Mouse (Mus musculus): Measurements from ENCODE around the gene Rasd1.

The Rasd1 gene

DNA sequence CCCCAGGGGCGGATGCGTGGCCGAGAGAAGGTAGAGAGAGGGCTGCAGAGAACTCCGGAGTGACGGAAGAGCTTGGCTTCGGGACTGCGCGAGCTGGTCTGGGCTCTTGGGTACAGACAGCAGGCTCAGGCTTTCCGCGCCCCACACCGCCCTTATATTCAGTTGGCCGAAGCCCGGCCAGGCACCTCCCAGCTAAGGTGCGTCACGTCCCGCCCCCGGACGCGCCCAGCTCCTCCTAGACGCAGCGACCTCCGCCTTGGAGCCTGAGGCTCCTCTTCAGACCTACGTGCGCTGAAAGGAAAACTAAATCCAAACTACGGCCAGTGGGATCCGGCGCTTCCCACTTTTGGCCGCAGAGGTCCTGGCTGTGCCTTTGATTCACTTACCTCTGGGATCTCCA lies at the start of gene Rasd1:
Rasd1 (minus strand) TSS at position 127 of the 400 bp plus-strand sequence.
- peak; percentile 79 for DNase-seq (ENCODE audit: low read depth)

DNA sequence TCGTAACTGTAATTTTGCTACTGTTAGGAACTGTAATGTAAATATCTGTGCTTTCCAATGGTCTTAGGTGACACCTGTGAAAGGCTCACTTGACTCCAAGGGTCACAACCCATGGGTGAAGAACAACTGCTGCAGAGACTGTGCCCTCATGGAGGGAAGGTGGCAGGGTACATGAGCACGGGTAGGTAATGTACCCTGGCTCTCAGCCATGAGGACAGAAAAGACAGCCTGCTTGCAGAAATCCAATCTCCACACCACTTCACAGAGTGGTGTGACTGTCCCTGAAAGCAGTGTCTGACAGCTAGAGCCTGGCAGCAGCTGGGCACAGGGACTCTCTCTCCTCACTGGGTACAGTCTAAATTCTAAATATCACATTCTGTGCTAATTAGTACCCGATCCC lies 46.8 kb upstream of the Rasd1 start:
- DNase-seq (ENCODE audit: low read depth): no peak

DNA sequence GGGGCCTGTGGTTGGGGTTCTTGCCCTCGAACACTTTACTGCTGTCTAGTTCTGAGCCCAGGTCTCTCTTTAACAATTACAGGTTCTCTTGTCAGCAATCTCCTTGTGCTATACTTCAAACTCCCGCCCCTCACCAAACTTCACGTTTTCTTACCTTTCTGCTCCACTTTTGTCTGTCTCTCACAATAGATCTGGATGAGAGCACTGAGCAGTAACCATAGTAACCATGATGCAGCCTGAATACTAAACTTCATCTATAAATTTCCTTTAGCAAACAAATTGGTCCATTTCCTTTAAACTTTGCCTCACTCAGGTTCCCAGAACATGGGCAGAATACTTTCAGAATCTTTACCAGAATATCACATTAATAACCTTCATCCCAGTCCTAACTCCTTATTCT lies 44.7 kb upstream of the Rasd1 start:
- no peak for DNase-seq (ENCODE audit: low read depth)

DNA sequence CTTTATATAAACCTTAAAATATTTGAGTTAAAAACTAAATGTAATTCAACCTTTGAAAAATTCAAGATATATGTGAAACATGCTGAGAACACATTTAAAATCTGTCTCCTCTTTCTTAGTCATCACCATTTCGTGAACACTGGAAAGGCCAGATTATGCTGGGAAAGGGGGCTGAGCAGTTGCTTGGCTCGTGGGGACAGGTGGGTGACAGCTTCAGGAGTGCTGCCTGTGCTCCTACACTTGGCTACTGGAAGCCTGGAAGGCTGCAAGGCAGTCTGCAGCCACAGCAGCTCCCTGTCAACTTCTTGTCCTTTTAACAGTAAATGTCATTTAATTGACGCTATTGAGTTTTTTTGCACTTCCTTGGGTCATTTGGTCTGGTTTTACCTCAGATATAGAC lies 41.1 kb upstream of the Rasd1 start:
- no peak for DNase-seq (ENCODE audit: low read depth)

DNA sequence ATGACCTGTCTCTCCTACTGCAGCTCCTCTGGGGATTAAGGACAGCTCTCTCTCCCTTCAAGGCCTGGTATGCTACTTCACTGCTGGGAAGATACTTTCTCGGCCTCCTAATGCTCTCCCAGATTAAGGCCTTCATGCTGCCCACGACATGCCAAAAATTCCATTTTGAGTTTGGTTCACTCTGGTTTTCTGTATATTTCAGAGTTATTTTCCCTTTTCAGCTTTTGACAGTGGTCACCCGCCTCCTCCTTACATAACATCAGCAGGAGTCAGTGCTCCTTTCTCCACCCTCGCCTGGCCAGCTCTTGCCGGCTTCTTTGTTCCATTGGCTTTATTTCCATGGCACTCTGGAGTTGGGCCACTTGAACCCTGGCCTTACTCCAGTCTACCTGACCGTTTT lies 40.0 kb upstream of the Rasd1 start:
- no peak for DNase-seq (ENCODE audit: low read depth)

DNA sequence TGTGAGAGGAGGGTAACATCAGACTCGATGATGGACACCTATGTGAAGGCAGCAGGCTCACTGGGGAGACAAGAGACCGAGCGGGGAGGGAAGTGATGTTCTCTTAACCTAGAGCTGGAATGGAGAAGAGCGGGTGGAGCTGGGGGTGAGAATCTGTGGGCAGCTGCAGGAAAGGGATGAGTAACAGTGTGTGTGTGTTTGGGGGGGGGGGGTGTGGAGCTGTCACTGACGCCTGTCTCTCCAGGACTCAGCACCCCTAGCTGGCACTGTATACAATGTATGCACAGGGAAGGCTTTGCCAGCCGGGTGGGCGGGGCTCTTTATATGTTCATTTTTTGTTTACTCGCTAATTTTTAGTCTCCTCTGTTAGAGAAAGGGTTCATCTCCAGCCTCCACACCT lies 39.1 kb upstream of the Rasd1 start:
- DNase-seq (ENCODE audit: low read depth): peak; percentile 10

DNA sequence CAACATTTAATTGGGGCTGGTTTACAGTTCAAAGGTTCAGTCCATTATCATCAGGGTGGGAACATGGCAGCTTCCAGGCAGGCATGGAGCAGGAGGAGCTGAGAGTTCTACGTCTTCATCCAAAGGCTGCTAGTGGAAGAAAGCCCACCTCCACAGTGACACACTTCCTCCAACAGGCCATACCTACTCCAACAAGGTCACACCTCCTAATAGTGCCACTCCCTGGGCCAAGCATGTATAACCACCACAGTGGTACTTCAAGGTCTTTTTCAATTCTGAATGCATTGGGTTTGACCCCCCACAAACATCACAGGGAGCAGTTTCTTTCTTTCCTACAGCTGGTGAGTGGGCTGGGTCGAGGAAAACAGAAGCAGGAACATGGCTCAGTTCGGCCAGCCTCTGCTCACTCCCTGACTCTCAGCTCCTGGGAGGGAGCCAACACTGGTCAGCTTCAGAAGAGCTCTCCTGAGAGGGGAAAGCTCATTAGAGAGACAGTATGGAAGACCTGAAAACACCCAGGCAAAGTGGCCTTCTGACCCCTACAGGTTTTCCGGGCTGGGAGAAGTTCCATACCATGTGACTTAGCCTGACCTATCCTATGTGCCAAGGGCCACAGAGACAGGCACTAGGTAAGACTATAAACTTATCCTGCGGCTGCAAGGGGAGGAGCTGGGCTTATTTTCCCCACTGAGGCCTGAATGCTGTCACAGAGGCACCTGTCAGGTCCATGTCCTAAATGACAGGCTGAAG lies 36.7 kb upstream of the Rasd1 start:
- DNase-seq (ENCODE audit: low read depth): no peak

DNA sequence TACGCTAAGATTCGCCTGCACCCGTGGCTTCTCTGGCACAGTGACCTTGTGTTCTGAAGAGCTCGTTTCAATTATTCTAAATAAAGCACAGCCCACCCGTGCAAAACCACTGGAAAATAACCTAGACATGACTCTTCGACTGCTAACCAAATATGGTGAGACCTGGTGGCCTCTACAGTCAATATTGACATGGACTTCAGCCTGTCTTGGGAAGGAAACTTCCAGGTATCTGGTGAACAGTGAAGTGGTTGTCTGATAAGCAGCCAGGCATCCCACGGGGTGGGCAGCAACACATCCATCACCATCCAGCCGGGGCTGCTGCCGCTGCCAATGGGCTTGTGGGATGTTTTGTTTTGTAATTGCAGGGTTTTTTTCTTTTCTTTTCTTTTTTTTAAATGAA lies 29.6 kb upstream of the Rasd1 start:
- DNase-seq (ENCODE audit: low read depth): no peak

DNA sequence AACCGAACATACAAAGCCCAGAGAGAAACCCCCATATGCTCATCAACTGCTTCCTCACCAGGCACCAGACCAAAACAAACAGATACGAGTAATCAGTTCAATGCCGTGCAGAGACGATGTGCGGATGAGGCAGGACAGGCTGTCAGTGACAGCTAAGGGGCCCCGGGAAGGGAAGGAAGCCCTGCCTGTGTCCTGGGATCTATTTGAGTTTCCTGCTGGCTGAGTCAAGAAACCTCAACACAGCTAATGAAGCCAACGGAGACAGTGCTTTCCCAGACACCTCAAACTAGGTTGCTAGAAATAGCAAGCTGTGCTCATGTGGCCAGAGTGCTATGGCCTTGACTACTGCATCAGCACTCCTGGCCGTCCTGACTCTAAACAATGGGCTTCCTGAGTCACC lies 26.6 kb upstream of the Rasd1 start:
- DNase-seq (ENCODE audit: low read depth): peak; percentile 65

DNA sequence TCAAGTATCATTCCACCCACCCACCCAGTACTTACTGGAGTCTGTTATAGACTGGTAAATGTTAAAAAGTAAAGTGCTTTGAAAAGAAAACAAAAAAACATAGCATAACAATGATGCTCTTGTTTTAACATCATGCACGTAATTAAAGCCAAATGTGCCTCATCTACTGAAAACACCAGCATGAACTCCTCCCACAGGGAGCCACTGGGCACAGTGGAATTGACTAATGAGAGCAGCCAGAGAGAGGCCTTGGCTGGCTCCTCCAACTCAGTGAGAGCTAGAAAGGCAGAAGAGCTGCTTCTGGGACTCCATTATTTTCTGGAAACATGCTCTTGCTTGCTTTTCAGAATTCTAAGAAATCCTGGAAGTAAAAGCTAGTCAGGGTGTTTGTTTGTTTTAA lies 24.7 kb upstream of the Rasd1 start:
- DNase-seq (ENCODE audit: low read depth): no peak

DNA sequence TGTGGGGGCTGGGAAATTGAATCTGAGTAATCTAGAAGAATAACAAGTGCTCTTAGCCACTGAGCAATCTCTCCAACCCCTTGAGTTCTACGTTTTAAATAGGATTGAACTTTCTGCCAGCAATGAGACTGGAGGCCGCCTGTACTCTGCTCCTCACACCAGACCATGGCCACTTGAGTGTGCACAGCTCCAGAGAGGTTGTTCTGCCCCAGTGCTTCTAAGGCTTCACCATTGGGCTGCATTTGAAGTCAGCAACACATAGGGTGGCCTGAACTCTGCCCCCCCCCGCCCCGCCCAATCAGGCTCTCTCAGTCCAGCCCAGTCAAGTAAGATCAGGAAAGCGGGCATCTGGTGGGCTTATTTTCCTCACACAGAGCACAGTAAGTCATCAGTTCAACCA lies 13.1 kb upstream of the Rasd1 start:
- DNase-seq (ENCODE audit: low read depth): no peak

DNA sequence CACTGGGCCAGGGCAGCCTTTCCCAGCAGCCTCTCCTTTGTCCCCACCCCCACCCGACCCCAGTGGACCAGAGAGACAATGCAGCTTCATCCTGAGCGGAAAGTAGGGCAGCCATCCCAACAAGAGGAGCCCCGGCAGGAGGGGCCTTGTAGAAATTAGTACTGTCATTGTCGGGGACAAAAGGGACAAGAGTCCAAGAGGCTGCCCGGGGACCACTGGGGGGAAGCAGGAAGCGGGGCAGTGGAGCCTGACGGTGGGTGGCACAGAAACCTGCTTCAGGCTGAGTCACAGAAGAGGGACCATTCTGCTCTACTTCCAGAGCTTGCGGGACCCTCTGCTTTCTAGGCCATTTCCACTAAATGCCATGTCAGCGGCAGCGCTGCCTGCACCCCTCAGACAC lies 10.5 kb upstream of the Rasd1 start:
- no peak for DNase-seq (ENCODE audit: low read depth)

DNA sequence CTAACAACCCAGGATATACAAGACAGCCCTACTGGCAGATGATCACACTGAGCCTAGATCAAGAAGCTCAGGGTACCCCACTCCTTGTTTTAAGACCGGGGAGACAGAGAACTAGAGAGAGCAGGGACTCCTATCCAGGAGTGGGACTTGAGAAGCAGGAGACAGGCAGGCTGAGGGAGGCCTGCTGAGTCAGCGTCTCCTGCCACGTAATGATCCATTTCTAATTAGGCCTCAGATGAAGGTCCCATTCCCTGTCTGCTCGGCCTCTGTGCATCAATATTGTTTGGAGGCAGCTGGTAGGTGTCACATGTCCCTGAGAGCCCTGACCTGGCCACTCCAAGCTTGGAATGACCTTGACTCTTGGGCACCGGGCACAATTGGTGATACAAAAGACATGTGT lies 8.6 kb upstream of the Rasd1 start:
- no peak for DNase-seq (ENCODE audit: low read depth)

DNA sequence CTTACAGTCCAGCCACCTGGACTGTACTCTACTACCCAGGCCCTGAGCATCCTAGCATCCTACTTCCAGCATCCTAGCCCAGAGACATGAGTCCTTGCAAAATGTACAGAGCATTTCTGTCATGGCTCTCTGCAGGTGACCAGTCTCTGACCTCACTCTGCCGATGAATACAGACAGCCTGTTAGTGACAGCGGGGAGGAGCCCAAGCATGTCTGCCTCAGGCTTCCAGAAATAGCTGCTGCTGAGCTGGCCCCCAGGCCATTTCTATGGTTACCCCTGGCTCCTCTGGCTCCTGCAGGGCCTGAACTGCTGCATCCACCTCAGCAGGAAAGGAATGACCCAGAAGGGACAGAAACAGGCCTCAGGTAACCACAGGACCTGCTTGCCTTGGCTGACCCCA lies 6.9 kb upstream of the Rasd1 start:
- no peak for DNase-seq (ENCODE audit: low read depth)

DNA sequence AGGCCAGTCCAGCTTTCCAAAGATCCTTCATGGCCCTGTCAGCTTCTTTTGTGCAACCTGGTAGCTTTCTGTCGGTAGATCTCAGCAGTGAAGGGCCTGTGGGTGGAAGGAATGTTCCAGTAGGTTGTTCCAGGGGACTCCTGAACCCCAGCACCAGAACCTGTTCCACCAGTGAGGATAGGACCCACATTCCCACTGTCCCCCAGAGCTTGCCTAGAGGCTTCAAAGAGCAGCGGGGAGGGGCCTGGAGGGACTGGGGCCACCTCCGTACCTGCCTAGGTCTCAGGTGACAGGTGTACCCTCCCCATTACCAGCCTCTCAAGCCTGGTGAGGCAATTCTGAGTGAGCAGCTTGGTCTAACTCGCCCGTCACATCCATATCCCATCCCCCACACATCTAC lies 6.0 kb upstream of the Rasd1 start:
- DNase-seq (ENCODE audit: low read depth): no peak

DNA sequence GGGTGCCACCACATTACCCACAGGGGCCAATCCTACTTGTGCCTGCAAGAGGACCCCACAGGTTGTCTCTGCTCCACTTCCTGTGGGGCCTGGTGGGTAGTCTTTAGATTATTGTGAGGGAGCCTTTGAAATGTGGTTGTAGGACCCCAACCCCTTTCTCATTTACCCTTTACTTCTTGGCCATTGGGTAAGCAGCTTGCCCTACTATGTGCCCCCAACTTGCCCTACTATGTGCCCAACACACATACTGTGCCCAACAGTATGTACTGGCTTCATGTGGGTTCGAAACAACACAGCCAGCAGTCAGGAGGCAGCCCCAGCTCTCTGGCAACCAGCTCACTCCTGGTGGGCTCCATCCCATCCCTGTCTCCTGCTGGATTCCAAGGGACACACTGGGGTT lies 3.0 kb upstream of the Rasd1 start:
- DNase-seq (ENCODE audit: low read depth): no peak

DNA sequence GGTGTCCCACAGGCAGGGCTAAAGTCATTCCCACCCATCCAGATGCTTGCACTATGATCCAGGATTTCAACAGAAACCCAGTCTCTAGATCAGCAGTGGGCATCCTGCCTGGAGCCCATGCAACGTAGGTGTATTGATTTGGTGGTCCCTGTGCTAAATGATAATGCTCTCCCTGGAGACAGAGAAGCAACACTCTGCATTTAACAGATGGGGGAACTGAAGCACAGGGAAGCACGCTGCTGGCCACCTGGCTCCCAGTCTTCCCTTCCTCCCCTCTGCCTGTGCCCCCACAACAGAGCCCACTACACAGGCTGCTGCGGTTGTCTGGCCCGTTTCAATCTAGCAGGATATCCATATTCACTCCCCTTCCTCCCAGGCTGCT lies 1.3 kb upstream of the Rasd1 start:
- no peak for DNase-seq (ENCODE audit: low read depth)

DNA sequence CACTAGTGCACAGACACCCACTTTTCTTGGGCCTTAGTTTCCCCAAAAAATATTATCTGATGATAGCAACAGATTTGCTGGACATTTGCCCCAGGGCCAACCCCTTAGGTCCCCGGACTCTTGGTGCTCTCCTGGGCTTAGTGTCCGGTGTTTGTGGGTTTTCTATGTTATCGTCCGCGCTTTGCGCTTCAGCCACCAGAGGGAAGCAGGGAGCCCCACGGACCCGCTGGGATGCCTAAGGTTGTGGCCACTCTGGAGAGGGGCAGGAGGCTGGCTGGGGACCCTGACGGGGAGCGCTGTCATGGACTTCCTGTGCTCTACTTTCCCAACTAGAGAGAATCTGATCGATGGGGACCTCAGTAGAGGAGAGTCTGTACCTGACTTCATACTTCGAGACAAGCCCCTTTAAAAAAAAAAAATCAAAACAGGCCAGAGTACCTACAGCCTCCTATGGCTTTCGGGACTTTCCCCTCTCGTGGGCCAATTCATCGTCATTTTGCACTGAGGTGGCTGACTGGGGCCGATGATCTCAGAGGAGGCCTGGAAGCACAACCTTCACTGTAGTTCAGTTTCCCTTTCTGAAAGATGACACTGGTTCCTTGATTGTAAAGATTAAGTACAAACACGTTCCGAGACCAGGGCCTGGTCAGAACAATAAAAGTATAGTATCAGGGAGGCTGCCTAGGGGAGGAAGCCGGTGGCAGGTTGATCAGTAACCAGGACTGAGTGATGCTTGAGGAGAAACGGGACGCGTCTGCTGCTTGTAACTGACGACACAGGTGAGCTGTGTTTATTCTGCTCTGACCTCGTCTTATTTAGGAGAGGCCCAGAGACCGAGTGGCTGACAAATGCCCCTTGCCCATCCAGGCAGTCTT lies 720 bp upstream of the Rasd1 start:
- DNase-seq (ENCODE audit: low read depth): peak; percentile 63

DNA sequence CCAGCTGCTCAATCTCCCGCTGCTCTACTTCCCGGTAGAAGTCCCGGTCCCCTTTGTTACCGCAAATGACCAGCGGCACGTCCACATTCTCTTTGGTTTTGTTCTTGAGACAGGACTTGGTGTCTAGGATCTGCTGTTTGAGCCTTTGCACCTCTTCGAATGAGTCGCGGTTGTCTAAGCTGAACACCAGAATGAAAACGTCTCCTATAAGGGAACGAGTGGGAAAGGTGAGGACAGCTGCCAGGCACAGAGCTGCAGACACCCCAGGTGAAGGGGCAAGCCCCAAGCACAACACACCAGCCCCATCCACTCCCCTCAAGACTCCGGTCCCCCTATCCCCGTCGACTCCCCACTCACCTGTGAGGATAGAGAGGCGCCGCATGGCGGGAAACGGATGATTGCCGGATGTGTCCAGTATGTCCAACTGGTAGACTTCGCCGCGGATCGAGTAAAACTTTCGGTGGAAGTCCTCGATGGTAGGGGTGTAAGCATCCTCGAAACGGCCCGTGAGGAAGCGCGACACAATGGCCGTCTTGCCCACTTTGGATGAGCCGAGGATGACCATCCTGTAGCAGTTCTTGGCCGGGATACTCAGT lies 483 bp downstream of the Rasd1 start:
- no peak for DNase-seq (ENCODE audit: low read depth)

DNA sequence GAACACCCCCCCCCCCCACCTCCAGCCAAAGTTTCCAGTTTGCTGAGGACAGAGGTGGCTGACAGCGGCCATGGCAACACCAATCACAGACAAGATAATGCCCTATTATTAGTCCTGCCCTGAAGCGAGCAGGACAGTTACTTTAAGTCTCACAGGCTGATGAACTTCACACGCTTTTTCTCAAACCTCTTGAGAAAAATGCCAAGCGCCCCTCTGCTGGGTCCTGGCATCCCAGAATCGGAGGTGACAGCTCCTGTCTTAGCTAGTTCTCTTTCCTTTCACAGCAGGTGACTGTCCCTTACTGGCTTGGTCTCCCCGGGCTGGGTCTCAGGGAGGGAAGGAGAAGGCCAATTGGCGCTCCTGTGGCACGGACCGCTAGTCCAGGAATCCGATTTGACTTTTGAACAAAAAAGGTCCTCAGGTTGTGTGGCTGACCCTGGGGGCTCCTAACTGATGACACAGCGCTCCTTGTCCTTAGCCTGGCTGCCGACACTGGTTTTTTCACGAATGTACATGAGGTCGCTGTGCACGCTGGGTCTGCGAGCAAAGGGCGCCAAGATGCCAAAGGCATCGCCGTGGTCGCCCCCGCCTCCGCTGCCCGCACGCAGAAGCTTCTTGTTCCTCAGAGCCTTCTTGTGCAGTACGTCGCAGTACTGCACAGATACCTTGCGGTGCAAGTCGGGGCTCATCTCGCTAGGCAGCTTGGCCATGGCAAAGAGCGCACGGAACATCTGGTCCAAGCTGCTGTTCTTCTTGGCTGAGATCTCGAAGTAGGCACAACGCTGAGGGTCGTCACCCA lies 1.2 kb downstream of the Rasd1 start:
- no peak for DNase-seq (ENCODE audit: low read depth)

DNA sequence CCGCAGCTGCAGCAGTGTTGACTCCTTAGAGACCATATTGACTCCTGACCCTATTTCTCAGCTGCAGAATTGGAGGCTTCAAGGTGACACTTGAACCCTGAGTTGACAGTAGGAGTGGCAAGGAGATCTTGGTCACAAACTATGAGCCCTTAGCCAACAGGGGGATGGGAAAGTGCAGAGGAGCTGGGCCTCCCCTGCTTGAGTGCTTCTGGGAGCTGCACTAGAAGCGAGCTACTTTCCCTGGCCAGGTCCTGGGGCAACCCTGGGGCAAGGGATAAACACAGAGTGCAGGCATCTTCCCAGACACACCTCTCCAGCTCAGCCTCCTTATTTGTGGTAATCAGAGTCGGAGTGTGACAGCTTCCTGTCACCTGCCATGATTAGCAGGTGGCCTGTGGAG lies 2.2 kb downstream of the Rasd1 start:
- DNase-seq (ENCODE audit: low read depth): no peak

DNA sequence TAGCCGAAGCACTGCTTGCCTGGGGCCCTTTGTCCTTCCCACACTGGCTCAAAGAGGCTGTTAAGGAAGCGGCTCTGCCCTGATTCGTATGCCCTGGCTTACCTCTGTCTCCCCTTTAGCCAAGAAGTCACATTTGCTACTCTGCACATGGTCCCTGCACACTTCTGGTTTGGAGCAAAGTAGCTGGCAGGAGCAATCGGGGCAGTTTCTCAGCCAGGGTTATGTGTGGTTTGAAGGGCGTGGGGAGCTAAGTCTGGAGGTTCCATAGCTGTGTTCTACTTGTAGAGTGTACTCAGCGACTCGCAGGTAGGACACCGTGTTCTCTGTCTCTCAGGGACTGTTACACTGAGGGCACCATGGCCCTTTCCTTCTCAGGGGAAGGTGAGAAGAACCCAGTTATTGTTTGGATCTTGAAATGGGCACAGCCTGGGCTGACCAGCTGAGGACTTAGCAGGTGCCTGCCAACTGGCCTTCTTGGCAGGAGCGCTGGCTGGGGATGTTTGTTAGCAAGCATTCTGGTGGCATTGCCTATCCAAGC lies 3.3 kb downstream of the Rasd1 start:
- no peak for DNase-seq (ENCODE audit: low read depth)

Data from 416B (cell line).